Mouse (Mus musculus) cerebellum, adult 11-12 months (tissue): Measurements from ENCODE around the gene Mzt1.

ENCODE experiments used
- DNase-seq: peaks from one replicate; pipeline ENCODE4 v3.0.0; 2022

Mzt1 gene

DNA sequence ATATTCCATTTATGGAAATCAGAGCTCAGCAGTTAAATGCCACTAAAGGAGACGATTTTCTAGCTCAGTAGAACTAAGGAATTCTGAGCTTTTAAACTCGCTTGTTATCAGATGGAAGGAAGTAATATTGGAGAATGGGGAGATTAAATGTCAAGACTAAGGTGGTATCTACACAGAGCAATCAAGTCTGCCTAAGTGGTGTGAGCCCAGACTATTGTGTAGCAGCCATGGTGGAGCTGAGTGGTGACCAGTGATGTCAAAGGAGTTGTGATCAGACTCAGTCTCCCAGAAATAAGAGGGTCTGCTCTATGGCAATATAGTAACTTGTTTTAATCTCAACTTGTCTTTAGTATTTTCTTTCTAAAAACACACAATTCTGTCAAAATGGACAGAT lies 35.0 kb downstream of the Mzt1 start:
- DNase-seq: no peak

GRCm38 (mm10) chr14:99010224-99010919 lies 35.6 kb downstream of the Mzt1 start:
- no peak for DNase-seq

DNA sequence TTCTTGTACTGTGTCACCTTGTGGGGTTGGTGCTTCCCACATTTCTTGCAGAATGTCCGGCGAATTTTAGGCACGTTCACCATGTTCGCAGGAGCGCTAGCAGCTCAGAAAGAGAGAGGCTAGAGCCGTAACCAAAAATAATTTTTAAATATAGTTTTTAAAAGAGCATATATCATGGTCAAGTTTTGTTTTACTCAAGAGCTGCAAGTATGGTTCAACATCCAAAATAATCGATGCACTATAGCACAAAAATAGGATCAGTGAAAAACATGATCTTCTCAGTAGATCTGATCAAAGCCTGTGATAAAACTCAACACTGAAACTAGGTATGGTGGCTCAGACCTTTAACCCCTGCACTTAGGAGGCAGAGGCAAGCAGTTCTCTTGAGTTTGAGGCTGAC lies 51.7 kb downstream of the Mzt1 start, which contains the start of gene Rpl36a-ps1:
TSS of gene Rpl36a-ps1 (minus strand) at position 101 of the 400 bp plus-strand sequence.
- DNase-seq: no peak

GRCm38 (mm10) chr14:98992482-98992881 lies 53.5 kb downstream of the Mzt1 start:
- DNase-seq: no peak

GRCm38 (mm10) chr14:98990636-98991035 lies 55.3 kb downstream of the Mzt1 start:
- DNase-seq: no peak

DNA sequence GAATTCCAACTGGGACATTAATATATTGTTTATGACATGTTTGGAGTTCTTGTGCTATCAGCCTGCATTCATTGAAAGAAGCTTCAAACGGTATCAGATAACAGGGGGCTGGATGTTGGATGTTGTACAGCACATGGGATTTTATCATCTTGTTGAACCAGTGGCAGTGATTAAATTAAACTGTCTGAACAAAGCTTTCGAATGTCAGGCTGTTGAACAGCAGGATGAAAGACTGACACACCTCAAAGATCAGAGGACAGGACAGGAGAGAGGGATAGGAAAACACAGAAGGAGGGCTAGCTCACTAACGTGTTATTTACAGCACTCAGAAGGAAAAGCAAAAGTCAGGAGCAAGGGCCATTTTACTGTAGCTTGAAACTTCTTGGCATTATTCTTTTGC lies 56.1 kb downstream of the Mzt1 start:
- DNase-seq: no peak
